Mouse (Mus musculus) lung, postnatal 0 days (tissue): ENCODE data around the gene Zmynd8. TPM values are rescaled to one million over a fixed set of nuclear protein-coding genes. Genes with fewer than 3 reads are reported as not detected.

Experiments used
- ATAC-seq: fragments of 200-750 bp; cut with Nextera tagmentation; 2 replicates; pipeline ENCODE4 v1.8.0; 2017; ENCODE audit warnings: moderate library complexity
- DNase-seq: peaks from one replicate; pipeline ENCODE4 v3.0.0-alpha.2; 2016; ENCODE audit warnings: low spot score
- H3K27ac ChIP-seq: fragments of 300-500 bp; sonication (generic); 2 replicates; pipeline ENCODE4 v1.5.1; 2014; ENCODE audit warnings: antibody characterized with exemption, mild to moderate bottlenecking, low read length, mixed read lengths
- H3K27me3 ChIP-seq: fragments of 300-500 bp; sonication (generic); replicated peaks from 2 replicates; pipeline ENCODE4 v1.6.1; 2014; ENCODE audit warnings: low read length, mixed read lengths; ENCODE audit not compliant: insufficient read depth
- H3K36me3 ChIP-seq: fragments of 300-500 bp; sonication (generic); 2 replicates; pipeline ENCODE4 v1.6.1; 2014; ENCODE audit warnings: low read length, mixed read lengths; ENCODE audit not compliant: insufficient read depth
- H3K4me1 ChIP-seq: fragments of 300-500 bp; sonication (generic); 2 replicates; pipeline ENCODE4 v1.6.1; 2014; ENCODE audit warnings: antibody characterized with exemption, low read depth, low read length, mixed read lengths; ENCODE audit not compliant: insufficient read depth
- H3K4me2 ChIP-seq: fragments of 300-500 bp; sonication (generic); replicated peaks from 2 replicates; pipeline ENCODE4 v1.6.1; 2014; ENCODE audit warnings: low read depth, mild to moderate bottlenecking, low read length, moderate library complexity, mixed read lengths
- H3K4me3 ChIP-seq: fragments of 300-500 bp; sonication (generic); 2 replicates; pipeline ENCODE4 v1.5.1; 2014; ENCODE audit warnings: low read depth, low read length
- H3K9ac ChIP-seq: fragments of 300-500 bp; sonication (generic); replicated peaks from 2 replicates; pipeline ENCODE4 v1.6.1; 2014; ENCODE audit warnings: low read depth, mild to moderate bottlenecking
- H3K9me3 ChIP-seq: fragments of 300-500 bp; sonication (generic); 2 replicates; pipeline ENCODE4 v1.6.1; 2016; ENCODE audit warnings: low read length, mixed read lengths
- CTCF ChIP-seq: IDR thresholded peaks from 2 replicates; pipeline ENCODE4 v1.5.1; 2016; ENCODE audit warnings: antibody characterized with exemption, mild to moderate bottlenecking
- EP300 ChIP-seq: IDR thresholded peaks from 2 replicates; pipeline ENCODE4 v1.6.1; 2016; ENCODE audit warnings: antibody characterized with exemption, mild to moderate bottlenecking, control low read depth
- WGBS: fragments of 180-500 bp; shearing (Covaris S2); extraction: QIAGEN DNeasy Blood & Tissue Kit; methylation state at CpG from one replicate; pipeline ENCODE4 v1.1.7; 2014; 5-methylcytosine and 5-hydroxymethylcytosine counted together
- polyA plus RNA-seq: library from polyadenylated mRNA; unstranded; fragments of >200 nt; fragmentation: Nextera tagmentation; extraction: Ambion mirVana; gene quantifications from 2 replicates; pipeline ENCODE4 v1.2.1, GENCODE M21; 2015

Zmynd8 gene
- polyA plus RNA-seq, 1 experiment from 2014 or later = 32.1 TPM

GRCm38 (mm10) chr2:165820504-165821095 is 78.2 kb downstream of the Zmynd8 start:
- no peak for TF ChIP-seq CTCF
- TF ChIP-seq EP300 = no peak
- no peaks in the 10 kb centered on the region for H3K4me1 ChIP-seq
- 70% methylated on average over 15 of the region's 15 CpGs for WGBS
- no peaks in the 10 kb centered on the region for H3K9me3 ChIP-seq
- H3K4me3 ChIP-seq = no peak overlapping the region
- no peak overlapping the region for H3K27ac ChIP-seq
- H3K27me3 ChIP-seq = no peaks in the 10 kb centered on the region
- H3K4me2 ChIP-seq = no peak overlapping the region
- no peak for ATAC-seq
- no peak overlapping the region for H3K9ac ChIP-seq
- peaks cover 8% of the 10 kb centered on the region; the same call in 1 of the 2 replicates for H3K36me3 ChIP-seq
- no peak for DNase-seq

DNA sequence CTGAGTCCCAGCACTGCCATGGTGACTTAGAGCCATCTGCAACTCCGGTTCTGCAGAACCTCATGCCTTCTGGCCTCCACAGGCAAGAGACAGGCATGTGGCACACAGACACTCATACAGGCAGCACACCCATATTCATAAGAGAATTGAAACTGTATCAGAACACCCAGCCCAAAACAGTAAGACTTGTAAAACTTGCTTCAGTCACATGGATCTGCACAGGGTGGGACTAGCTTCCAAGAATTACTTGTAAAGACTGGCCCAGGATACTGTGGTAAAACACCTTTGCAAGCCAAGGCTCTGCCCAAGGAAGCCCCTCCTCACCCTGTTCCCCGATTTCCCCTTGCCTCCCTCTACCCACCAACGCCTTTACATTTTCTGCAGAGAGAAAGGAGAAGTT is 78.7 kb downstream of the Zmynd8 start:
- TF ChIP-seq EP300 (no peak), CTCF (no peak)
- WGBS = 89% methylated on average over 3 of the region's 3 CpGs
- H3K4me3 ChIP-seq = no peak overlapping the region
- DNase-seq (no peak), ATAC-seq (no peak)
- no peak overlapping the region for H3K27ac ChIP-seq
- H3K27me3 ChIP-seq = no peaks in the 10 kb centered on the region
- no peak overlapping the region for H3K4me2 ChIP-seq
- no peaks in the 10 kb centered on the region for H3K9me3 ChIP-seq
- no peak overlapping the region for H3K9ac ChIP-seq
- no peaks in the 10 kb centered on the region for H3K4me1 ChIP-seq
- H3K36me3 ChIP-seq = peaks cover 8% of the 10 kb centered on the region; the same call in 1 of the 2 replicates

- DNase-seq = peak; percentile 79
- Histone ChIP-seq H3K4me1 (no peaks in the 10 kb centered on the region), H3K36me3 (peaks cover 11% of the 10 kb centered on the region; the same call in 1 of the 2 replicates), H3K9ac (no peak overlapping the region), H3K27me3 (no peaks in the 10 kb centered on the region), H3K27ac (no peak overlapping the region), H3K4me2 (no peak overlapping the region), H3K9me3 (no peaks in the 10 kb centered on the region), H3K4me3 (no peak overlapping the region)
- ATAC-seq = peak; percentile 82
- 75% methylated on average over 10 of the region's 10 CpGs for WGBS
- TF ChIP-seq CTCF (peak; percentile 92), EP300 (no peak)
These were observed 79.5 kb downstream of the Zmynd8 start for GRCm38 (mm10) chr2:165818985-165819948.

DNA sequence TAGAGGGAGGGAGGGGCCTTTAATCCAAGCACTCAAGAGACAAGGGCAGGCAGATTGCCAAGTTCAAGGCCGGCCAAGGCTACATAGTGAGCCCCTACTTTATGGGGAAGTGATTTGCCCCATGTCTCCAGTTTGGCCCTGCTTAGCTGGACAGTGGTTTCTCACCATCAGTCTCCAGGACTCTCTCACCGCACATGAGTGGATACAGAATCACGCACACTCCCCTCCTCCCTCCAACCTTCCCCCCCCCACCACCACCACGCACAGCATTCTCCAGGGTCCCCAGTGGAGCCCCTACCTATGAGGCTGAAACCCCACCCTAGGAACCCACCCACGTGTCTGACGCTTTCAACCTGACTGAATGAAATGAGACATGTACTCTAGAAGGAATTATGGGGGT is 80.2 kb downstream of the Zmynd8 start:
- no peaks in the 10 kb centered on the region for H3K9me3 ChIP-seq
- no peak overlapping the region for H3K4me3 ChIP-seq
- H3K27ac ChIP-seq = no peak overlapping the region
- H3K9ac ChIP-seq = no peak overlapping the region
- DNase-seq (no peak), ATAC-seq (no peak)
- no peaks in the 10 kb centered on the region for H3K4me1 ChIP-seq
- 85% methylated on average over 6 of the region's 6 CpGs for WGBS
- no peak overlapping the region for H3K4me2 ChIP-seq
- TF ChIP-seq EP300 (no peak), CTCF (no peak)
- H3K36me3 ChIP-seq = peaks cover 17% of the 10 kb centered on the region; the same call in 1 of the 2 replicates
- no peaks in the 10 kb centered on the region for H3K27me3 ChIP-seq

DNA sequence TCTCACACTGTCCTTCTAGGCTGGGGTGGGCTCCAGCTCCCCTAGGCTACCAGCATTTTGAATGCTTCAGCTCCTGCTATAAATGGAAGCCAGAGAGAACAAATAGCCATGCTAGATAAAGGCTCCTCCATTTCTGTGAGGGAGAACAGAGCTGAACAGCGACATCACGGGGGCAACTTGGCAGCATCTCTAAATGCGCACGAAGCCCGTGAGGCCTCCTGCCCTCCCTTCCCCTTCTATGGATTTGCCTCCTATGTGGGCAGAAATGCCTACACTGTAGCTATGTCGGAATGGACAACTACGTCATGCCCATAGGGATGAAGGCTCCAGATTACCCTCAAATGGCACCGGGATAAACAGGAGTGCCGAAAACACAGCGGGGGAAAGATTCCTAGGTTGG is 81.4 kb downstream of the Zmynd8 start:
- DNase-seq = no peak
- H3K27me3 ChIP-seq = no peaks in the 10 kb centered on the region
- no peak overlapping the region for H3K9ac ChIP-seq
- ATAC-seq = no peak
- TF ChIP-seq CTCF = no peak
- no peak for TF ChIP-seq EP300
- H3K27ac ChIP-seq = no peak overlapping the region
- no peaks in the 10 kb centered on the region for H3K9me3 ChIP-seq
- 92% methylated on average over 10 of the region's 10 CpGs for WGBS
- no peak overlapping the region for H3K4me3 ChIP-seq
- no peak overlapping the region for H3K4me2 ChIP-seq
- no peaks in the 10 kb centered on the region for H3K4me1 ChIP-seq
- H3K36me3 ChIP-seq = peaks cover 17% of the 10 kb centered on the region; the same call in 1 of the 2 replicates

- no peaks in the 10 kb centered on the region for H3K27me3 ChIP-seq
- H3K9me3 ChIP-seq = no peaks in the 10 kb centered on the region
- H3K4me2 ChIP-seq = no peak overlapping the region
- 88% methylated on average over 25 of the region's 28 CpGs for WGBS
- no peak for TF ChIP-seq CTCF
- no peak overlapping the region for H3K4me3 ChIP-seq
- H3K27ac ChIP-seq = no peak overlapping the region
- DNase-seq = no peak
- ATAC-seq = no peak
- no peaks in the 10 kb centered on the region for H3K4me1 ChIP-seq
- H3K9ac ChIP-seq = no peak overlapping the region
- H3K36me3 ChIP-seq = peaks cover 17% of the 10 kb centered on the region; the same call in 1 of the 2 replicates
These were observed 83.5 kb downstream of the Zmynd8 start for GRCm38 (mm10) chr2:165815103-165815880.
